Mouse (Mus musculus) hindbrain, embryonic 10.5 days (tissue): ENCODE results near the gene Zfp668. TPM values are rescaled to one million over a fixed set of nuclear protein-coding genes. Genes with fewer than 3 reads are reported as not detected.
A peak's percentile ranks its signal among the peaks of the same experiment; 100 is the strongest.

Experiments used
- DNase-seq: peaks from one replicate; pipeline ENCODE4 v3.0.0-alpha.2; 2017; ENCODE audit warnings: low spot score
- H3K27ac ChIP-seq: fragments of 300-500 bp; sonication (generic); 2 replicates; pipeline ENCODE4 v1.5.1; 2016; ENCODE audit warnings: mild to moderate bottlenecking, moderate library complexity
- H3K27me3 ChIP-seq: fragments of 300-500 bp; sonication (generic); 2 replicates; pipeline ENCODE4 v1.6.1; 2016; ENCODE audit warnings: mild to moderate bottlenecking; ENCODE audit not compliant: poor library complexity, insufficient read depth, severe bottlenecking
- H3K36me3 ChIP-seq: fragments of 300-500 bp; sonication (generic); 2 replicates; pipeline ENCODE4 v1.6.1; 2016; ENCODE audit warnings: mild to moderate bottlenecking, moderate library complexity
- H3K4me1 ChIP-seq: fragments of 300-500 bp; sonication (generic); replicated peaks from 2 replicates; pipeline ENCODE4 v1.6.1; 2016; ENCODE audit warnings: mild to moderate bottlenecking
- H3K4me3 ChIP-seq: fragments of 300-500 bp; sonication (generic); 2 replicates; pipeline ENCODE4 v1.5.1; 2016; ENCODE audit warnings: mild to moderate bottlenecking, moderate library complexity
- H3K9me3 ChIP-seq: fragments of 300-500 bp; sonication (generic); 2 replicates; pipeline ENCODE4 v1.6.1; 2016; ENCODE audit warnings: mild to moderate bottlenecking, moderate library complexity
- WGBS: fragments of 180-500 bp; shearing (Covaris S2); methylation state at CpG from one replicate; pipeline ENCODE4 v1.1.7; 2016; 5-methylcytosine and 5-hydroxymethylcytosine counted together
- polyA plus RNA-seq: library from polyadenylated mRNA; unstranded; fragments of >200 nt; fragmentation: Nextera tagmentation; extraction: Ambion mirVana; gene quantifications from 2 replicates; pipeline ENCODE4 v1.2.1, GENCODE M21; 2016

The Zfp668 gene
- polyA plus RNA-seq, 1 experiment from 2014 or later = 42.3 TPM

- Histone ChIP-seq H3K4me3 (no peak overlapping the region), H3K36me3 (peaks cover 97% of the 10 kb centered on the region), H3K27ac (no peak overlapping the region), H3K27me3 (no peaks in the 10 kb centered on the region), H3K4me1 (peaks cover 21% of the 10 kb centered on the region), H3K9me3 (no peaks in the 10 kb centered on the region)
- no peak for DNase-seq
- WGBS = 87% methylated on average over 3 of the region's 3 CpGs
Measured at GRCm38 (mm10) chr7:127887781-127888180, 11.2 kb upstream of the Zfp668 start.

GRCm38 (mm10) chr7:127887191-127887590 is 10.6 kb upstream of the Zfp668 start:
- H3K27ac ChIP-seq = no peak overlapping the region
- H3K4me3 ChIP-seq = no peak overlapping the region
- H3K9me3 ChIP-seq = no peaks in the 10 kb centered on the region
- no peaks in the 10 kb centered on the region for H3K27me3 ChIP-seq
- DNase-seq = no peak
- 89% methylated on average over 8 of the region's 8 CpGs for WGBS
- peaks cover 25% of the 10 kb centered on the region for H3K4me1 ChIP-seq
- H3K36me3 ChIP-seq = peaks cover 98% of the 10 kb centered on the region

- DNase-seq = no peak
- Histone ChIP-seq H3K4me1 (peaks cover 25% of the 10 kb centered on the region), H3K27ac (no peak overlapping the region), H3K9me3 (no peaks in the 10 kb centered on the region), H3K36me3 (peaks cover 100% of the 10 kb centered on the region), H3K4me3 (no peak overlapping the region), H3K27me3 (no peaks in the 10 kb centered on the region)
- 93% methylated on average over 6 of the region's 6 CpGs for WGBS
Measured at GRCm38 (mm10) chr7:127886551-127886950, 9.9 kb upstream of the Zfp668 start.

- DNase-seq = no peak
- 78% methylated on average over 6 of the region's 6 CpGs for WGBS
- Histone ChIP-seq H3K27ac (no peak overlapping the region), H3K9me3 (no peaks in the 10 kb centered on the region), H3K36me3 (peaks cover 100% of the 10 kb centered on the region), H3K4me3 (no peak overlapping the region), H3K4me1 (peaks cover 25% of the 10 kb centered on the region), H3K27me3 (no peaks in the 10 kb centered on the region)
Measured at GRCm38 (mm10) chr7:127885951-127886350, 9.3 kb upstream of the Zfp668 start.

GRCm38 (mm10) chr7:127880431-127880830 is 3.8 kb upstream of the Zfp668 start:
- Histone ChIP-seq H3K27ac (no peak overlapping the region), H3K9me3 (no peaks in the 10 kb centered on the region), H3K27me3 (no peaks in the 10 kb centered on the region), H3K4me1 (peaks cover 35% of the 10 kb centered on the region), H3K36me3 (peaks cover 78% of the 10 kb centered on the region), H3K4me3 (no peak overlapping the region)
- 91% methylated on average over 12 of the region's 12 CpGs for WGBS
- no peak for DNase-seq

- peaks cover 67% of the 10 kb centered on the region for H3K36me3 ChIP-seq
- no peak overlapping the region for H3K4me3 ChIP-seq
- 95% methylated on average over 9 of the region's 9 CpGs for WGBS
- no peak for DNase-seq
- no peaks in the 10 kb centered on the region for H3K27me3 ChIP-seq
- no peaks in the 10 kb centered on the region for H3K9me3 ChIP-seq
- peaks cover 32% of the 10 kb centered on the region for H3K4me1 ChIP-seq
- no peak overlapping the region for H3K27ac ChIP-seq
Measured at GRCm38 (mm10) chr7:127879301-127879700, 2.7 kb upstream of the Zfp668 start.

GRCm38 (mm10) chr7:127876041-127876466 is 574 bp downstream of the Zfp668 start, which contains the start of gene Zfp646:
Zfp646 (plus strand) TSS chr7:127876221.
- H3K4me3 ChIP-seq = peak within 1 kb of the TSS; percentile 85
- no peaks in the 10 kb centered on the region for H3K9me3 ChIP-seq
- H3K27ac ChIP-seq = peak within 1 kb of the TSS; percentile 98
- H3K4me1 ChIP-seq = peaks cover 30% of the 10 kb centered on the region
- under 1% methylated on average over 41 of the region's 41 CpGs for WGBS
- H3K36me3 ChIP-seq = peaks cover 65% of the 10 kb centered on the region
- DNase-seq = peak; percentile 93
- no peaks in the 10 kb centered on the region for H3K27me3 ChIP-seq

GRCm38 (mm10) chr7:127875627-127876001 is 1.0 kb downstream of the Zfp668 start:
- Histone ChIP-seq H3K27ac (peak overlapping the region; percentile 98), H3K36me3 (peaks cover 65% of the 10 kb centered on the region), H3K9me3 (no peaks in the 10 kb centered on the region), H3K4me1 (peaks cover 30% of the 10 kb centered on the region), H3K4me3 (peak overlapping the region; percentile 85), H3K27me3 (no peaks in the 10 kb centered on the region)
- peak; percentile 99 for DNase-seq
- WGBS = under 1% methylated on average over 40 of the region's 43 CpGs

- peaks cover 30% of the 10 kb centered on the region for H3K4me1 ChIP-seq
- H3K27me3 ChIP-seq = no peaks in the 10 kb centered on the region
- H3K4me3 ChIP-seq = peak overlapping the region; percentile 85
- H3K27ac ChIP-seq = peak overlapping the region; percentile 98
- H3K36me3 ChIP-seq = peaks cover 65% of the 10 kb centered on the region
- DNase-seq = no peak
- WGBS = 6% methylated on average over 20 of the region's 20 CpGs
- no peaks in the 10 kb centered on the region for H3K9me3 ChIP-seq
Measured at GRCm38 (mm10) chr7:127874812-127875626, 1.6 kb downstream of the Zfp668 start.

- no peak overlapping the region for H3K4me3 ChIP-seq
- H3K4me1 ChIP-seq = peaks cover 17% of the 10 kb centered on the region
- no peaks in the 10 kb centered on the region for H3K9me3 ChIP-seq
- no peaks in the 10 kb centered on the region for H3K27me3 ChIP-seq
- no peak for DNase-seq
- no peak overlapping the region for H3K27ac ChIP-seq
- peaks cover 88% of the 10 kb centered on the region for H3K36me3 ChIP-seq
- 82% methylated on average over 5 of the region's 5 CpGs for WGBS
Measured at GRCm38 (mm10) chr7:127870136-127870821, 6.3 kb downstream of the Zfp668 start.

GRCm38 (mm10) chr7:127869149-127869810 is 7.3 kb downstream of the Zfp668 start:
- Histone ChIP-seq H3K9me3 (no peaks in the 10 kb centered on the region), H3K36me3 (peaks cover 98% of the 10 kb centered on the region), H3K27ac (no peak overlapping the region), H3K4me1 (peaks cover 13% of the 10 kb centered on the region), H3K4me3 (no peak overlapping the region), H3K27me3 (no peaks in the 10 kb centered on the region)
- 93% methylated on average over 3 of the region's 3 CpGs for WGBS
- no peak for DNase-seq

GRCm38 (mm10) chr7:127867641-127868040 is 9.0 kb downstream of the Zfp668 start:
- WGBS = 98% methylated on average over 18 of the region's 18 CpGs
- Histone ChIP-seq H3K4me3 (no peak overlapping the region), H3K4me1 (no peaks in the 10 kb centered on the region), H3K36me3 (peaks cover 89% of the 10 kb centered on the region), H3K27ac (no peak overlapping the region), H3K27me3 (no peaks in the 10 kb centered on the region), H3K9me3 (no peaks in the 10 kb centered on the region)
- no peak for DNase-seq

GRCm38 (mm10) chr7:127866434-127866833 is 10.2 kb downstream of the Zfp668 start:
- Histone ChIP-seq H3K4me1 (no peaks in the 10 kb centered on the region), H3K9me3 (no peaks in the 10 kb centered on the region), H3K27ac (no peak overlapping the region), H3K36me3 (peaks cover 84% of the 10 kb centered on the region), H3K27me3 (no peaks in the 10 kb centered on the region), H3K4me3 (no peak overlapping the region)
- WGBS = 93% methylated on average over 12 of the region's 12 CpGs
- no peak for DNase-seq
